Mouse (Mus musculus) spleen, adult 2 months (tissue): ENCODE measurements around the gene Hspg2.

ENCODE experiments used
- CTCF ChIP-seq: fragments of 200-500 bp; IDR thresholded peaks from 2 replicates; pipeline ENCODE4 v1.5.1; 2011; ENCODE audit warnings: mild to moderate bottlenecking, inconsistent platforms; ENCODE audit not compliant: insufficient read depth, insufficient read length, insufficient replicate concordance; ENCODE audit errors: extremely low read depth
- POLR2A ChIP-seq: fragments of 200-500 bp; IDR thresholded peaks from 2 replicates; pipeline ENCODE4 v1.6.1; 2011; ENCODE audit warnings: low read depth, low read length, inconsistent platforms

DNA sequence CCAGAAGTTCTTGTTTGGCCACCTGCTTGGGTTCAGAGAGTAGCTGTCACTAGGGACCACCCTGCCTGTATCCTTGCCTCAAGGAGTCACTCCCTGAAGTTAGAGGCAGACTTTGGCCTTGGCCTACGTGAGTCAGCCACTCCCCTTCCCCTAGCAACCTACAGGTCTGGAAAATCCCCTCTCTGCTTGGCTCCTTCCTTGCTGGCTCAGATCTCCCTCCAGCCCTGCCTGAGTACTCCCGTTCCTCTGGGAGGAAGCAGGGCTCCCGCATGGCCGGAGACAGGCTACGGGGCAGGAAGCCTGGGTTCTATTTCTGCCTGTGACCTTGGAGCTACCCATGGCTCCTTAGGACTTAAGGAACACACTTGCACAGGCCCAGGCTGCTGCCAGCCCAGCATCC is 28.8 kb downstream of the Hspg2 start:
- TF ChIP-seq CTCF, result no peak
- TF ChIP-seq POLR2A, result no peak
